Mouse (Mus musculus): ENCODE measurements around the gene Elk4. TPM values are rescaled to one million over a fixed set of nuclear protein-coding genes. Genes with fewer than 3 reads are reported as not detected.

Gene Elk4
- total RNA-seq (2021), result 10 to 100 TPM; 54.4 to 59.1 TPM
- long read RNA-seq, experiment 1, full-length matches to known transcripts, result 7 of 22 reads
- long read RNA-seq, experiment 1, partial matches to known transcripts, result 0 of 22 reads
- long read RNA-seq, experiment 1, other reads (novel, unspliced or antisense), result 15 of 22 reads
- long read RNA-seq, experiment 2, full-length matches to known transcripts, result 4 of 13 reads
- long read RNA-seq, experiment 2, partial matches to known transcripts, result 0 of 13 reads
- long read RNA-seq, experiment 2, other reads (novel, unspliced or antisense), result 9 of 13 reads

DNA sequence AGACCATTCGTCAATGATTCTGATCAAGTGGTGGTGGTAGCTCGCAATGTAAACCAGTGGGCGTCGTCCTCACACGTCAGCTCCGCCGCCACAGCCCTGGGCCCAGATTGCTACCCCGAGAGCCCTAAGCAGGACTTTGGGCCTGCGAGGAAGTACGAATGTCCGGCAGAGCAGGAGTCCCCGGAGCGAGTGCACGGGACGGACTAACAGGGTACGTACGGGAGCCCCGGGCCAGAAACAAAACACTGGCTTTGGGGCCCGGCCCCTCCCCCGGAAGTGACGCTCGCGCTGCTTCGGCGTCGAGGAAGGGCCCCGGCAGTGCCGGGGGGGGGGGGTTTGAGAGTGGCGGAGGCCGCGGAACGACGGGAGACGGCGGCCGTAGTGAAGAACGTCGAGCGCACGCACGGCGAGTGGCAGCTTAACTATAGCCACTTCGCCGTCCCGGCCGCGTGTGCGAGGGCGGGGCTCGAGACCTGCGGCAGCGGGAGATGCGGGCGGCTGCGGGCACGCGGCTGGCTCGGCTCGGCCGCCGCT lies at the start of gene Elk4:
Elk4 (plus strand) TSS at position 326 of the 534 bp plus-strand sequence.
- peak; percentile 83 to 91 for DNase-seq (ENCODE audit: low spot score in 2 of 2)

DNA sequence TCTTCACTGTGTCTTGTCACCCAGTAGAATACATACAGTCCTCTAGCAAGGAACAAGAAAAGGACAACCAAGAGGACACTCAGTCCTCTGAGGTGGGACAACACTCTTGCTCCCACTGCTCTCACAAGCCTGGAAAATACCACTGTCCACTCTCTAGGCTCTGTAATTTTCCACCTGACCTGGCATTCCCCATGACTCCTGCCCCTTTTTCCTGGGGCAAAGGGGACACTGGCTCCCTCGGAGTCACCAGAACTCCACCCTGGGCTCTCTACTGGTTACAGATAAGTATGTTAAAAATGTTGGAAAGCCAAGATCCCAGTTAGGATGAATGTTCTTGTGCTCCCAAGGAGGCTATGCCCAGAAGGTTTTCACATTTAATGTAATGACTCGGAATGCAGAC lies 46.4 kb upstream of the Elk4 start:
- no peak for DNase-seq (ENCODE audit: low spot score in 2 of 2)

DNA sequence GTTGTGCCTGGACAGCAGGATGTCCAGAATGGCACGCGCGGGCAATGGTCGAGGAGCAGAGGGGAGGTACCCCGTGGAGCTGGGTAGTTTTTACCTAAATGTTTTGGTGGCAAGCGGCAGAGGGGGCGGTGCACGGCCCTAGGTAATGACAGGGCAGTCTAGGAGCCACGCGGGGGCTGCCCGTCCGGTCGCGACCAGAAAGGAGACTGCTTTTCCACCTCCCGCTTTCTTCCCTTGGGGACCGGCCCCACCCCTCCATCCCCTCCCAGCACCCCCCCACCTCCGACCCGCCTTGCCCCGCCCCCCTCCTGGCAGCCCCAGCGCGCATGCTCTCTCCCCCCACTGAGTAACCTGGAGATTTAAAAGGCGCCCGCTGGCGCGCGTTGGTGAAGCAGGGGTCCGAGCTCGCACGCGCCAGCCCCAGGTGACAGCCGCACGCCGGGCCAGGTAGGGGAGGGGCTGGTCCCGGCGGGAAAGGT lies 44.8 kb upstream of the Elk4 start, which contains the start of gene Slc45a3:
Slc45a3 (plus strand) TSS at position 362 of the 479 bp plus-strand sequence.
- no peak for DNase-seq (ENCODE audit: low spot score in 2 of 2)

DNA sequence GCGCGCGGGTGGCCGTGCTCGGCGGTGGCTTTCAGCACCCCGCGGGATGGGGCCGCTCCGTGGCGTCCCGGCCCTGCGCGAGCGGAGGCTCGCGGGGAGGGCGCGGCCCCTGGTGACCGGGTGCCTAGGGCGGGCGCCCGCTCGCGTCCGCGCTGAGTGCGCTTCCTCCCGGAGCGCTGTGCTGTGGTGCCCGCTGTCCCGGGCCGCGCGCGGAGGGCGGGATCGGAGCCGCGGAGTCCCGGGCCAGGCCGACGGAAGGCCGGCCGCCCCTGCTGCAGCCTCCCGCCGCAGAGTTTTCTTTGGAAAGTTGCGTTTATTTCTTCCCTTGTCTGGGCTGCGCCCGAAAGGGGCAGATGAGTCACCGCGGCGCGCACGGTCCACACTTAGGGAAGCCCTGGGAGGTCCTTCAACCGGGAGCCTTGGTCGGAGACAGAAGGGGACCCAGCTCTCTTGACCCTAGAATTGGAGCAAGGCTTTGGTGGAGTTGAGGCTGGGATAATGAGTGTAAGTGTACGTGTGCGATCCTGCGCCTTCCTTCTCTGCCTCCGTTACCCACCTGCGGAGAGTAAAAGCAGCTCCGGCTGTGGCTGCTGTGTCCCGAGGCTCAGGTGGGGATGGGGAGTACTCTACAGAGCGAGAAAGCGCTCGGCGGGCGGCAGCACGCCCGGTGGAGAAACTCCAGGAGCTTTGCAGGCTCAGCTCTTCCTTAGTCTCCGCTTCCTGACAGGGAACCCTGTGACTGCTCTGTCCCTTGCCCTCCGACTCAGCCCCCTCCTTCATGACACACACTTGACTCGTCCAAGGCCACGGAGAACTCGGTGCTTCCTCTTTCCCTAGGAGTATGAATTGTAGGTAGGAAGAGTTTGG lies 44.1 kb upstream of the Elk4 start:
- DNase-seq (ENCODE audit: low spot score in 2 of 2), result no peak

DNA sequence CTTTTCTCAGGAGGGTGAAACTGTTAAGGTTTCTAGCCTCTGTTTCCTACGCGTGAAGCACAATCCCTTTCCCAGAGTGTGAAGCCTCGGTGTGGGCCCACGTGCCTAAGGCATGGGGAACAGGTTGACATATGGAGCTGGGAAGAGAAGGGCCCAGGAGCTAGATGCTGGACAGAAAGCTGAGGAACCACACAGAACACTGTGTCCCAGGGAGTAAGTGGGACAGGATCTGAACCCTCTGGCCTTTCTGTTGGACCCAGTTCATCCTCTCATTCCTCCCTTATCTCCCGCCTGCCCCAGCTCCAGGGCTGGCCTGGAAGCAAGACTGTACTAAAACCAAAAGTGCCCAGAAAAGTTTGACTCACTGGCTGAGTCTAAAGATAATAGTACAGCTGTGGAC lies 43.3 kb upstream of the Elk4 start:
- no peak for DNase-seq (ENCODE audit: low spot score in 2 of 2)

DNA sequence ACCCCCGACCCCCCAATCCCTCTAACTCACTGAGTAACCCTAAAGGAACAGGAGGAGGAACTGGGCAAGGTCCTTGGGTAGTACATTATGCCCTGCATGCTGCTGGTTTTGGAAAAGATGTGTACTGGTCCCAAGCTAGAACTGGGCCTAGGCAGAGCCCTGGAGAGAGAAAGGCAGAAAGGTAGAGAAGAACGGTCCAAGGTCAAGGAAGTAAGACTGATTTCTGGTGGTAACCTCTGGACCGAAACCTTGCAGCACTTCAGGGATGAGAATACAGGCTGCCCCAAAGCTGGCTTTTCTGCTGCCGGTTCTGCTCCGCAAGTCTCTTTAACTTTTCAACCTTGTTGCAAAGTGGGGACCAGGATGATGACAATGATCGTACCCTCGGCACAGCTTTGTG lies 42.8 kb upstream of the Elk4 start:
- DNase-seq (ENCODE audit: low spot score in 2 of 2), result no peak

DNA sequence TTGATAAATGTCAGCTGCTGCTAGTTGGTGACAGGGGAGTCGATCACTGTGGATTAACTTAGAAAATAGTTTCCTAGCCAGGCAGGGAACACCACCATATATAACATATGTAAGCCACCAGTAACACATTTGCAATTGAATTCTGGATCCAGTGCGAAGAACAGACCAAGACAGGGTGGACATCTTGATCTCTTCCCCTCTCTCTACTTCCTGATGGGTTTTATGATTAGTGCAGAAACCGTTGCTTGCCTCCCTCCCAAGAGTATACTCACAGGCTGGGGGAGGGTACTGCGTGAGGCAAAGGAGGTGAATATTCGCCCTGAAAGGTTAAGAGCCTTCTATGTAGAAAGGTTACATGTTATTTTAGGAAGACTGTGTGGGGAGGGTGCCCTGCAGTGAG lies 41.6 kb upstream of the Elk4 start:
- no peak for DNase-seq (ENCODE audit: low spot score in 2 of 2)

DNA sequence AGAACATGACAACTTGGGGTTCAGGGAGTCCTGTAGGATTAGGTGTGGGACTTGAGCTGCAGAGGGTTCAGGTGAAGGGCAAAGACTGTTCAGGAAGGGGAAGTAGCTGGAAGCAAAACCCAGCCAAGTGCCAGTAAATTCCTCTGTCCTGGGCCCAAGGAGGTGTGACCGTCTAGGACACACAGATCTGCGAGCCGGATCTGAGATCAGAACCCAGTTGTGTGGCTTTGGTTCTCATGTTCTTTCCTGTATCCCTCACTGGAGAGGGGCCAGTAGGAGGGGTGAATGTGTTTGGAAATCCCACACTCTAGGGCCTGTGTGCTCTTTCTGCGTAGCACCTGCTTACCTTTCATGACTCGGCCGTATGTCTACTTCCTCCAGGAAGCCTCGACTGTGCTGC lies 40.1 kb upstream of the Elk4 start:
- no peak for DNase-seq (ENCODE audit: low spot score in 2 of 2)

DNA sequence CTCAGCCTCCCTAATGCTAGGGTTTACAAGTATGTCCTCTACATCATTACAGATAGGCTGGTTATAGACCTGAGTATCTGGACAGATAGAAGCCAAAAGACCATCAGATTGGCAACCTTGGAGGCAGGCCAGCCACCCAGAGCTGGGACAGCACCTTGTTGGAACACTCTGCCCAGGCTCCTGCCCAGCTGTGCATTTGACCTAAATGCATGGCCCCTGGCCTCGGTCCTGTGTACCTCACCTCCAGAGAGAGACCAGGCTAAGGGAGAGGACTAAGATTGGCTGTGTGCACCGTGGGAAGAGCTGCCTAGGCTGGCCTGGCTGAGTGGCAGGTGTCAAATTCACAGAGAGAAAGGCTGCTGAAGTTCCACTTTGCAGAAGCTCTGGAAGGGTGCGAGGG lies 38.9 kb upstream of the Elk4 start:
- no peak for DNase-seq (ENCODE audit: low spot score in 2 of 2)

DNA sequence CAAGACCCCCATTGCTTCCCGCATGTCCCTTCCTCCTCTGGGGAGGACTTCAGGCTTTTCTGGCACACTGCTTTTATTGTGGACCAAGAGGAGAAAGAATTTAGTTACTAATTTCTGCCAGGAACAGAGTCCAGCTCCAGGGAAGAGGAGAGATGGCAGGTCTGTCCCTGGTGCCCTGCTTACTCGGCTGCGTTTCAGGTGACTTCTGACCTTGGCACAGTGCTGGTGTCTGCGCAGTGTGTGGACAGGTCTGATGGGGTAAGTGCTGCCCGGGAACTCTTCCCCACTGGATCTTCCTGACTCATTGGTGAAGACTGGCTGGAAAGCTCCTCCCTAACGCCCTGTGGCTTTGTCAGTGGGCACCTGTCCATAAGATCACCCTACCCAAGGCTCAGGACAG lies 38.4 kb upstream of the Elk4 start:
- no peak for DNase-seq (ENCODE audit: low spot score in 2 of 2)

DNA sequence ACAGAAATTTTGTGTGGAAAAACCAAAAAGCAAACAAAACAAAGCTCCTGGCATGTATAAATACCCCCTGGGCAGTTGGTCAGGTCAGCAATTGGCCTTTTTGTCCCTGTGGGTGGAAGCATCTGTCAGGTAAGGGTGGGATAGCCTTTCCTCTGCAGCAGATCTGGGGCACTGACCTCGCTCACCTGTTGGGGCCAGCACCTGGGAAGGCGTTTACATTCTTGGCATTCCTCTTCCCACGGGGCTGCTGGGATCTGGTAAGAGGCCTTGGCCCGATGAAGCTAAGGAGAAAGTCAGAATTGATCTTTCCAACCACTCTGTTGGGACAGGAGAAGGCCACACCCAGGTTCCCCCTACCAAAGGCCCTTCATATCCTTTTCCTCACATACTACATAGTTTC lies 37.6 kb upstream of the Elk4 start:
- no peak for DNase-seq (ENCODE audit: low spot score in 2 of 2)

DNA sequence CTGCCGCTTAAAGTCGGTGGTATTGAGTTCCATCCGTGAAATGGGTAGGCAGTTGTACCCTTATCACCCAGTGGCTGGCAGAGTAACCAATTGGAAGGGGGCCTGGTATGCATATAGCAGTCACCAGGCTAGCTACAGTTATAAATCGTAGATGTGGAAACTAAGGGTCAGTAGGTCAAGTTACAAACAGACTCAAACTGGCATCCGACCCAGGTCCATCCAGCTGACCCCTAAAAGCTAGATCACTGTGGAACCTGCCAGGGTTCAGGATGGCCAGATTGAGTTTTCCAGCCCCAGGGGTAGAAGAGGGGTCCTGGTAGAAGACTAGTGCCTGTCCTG lies 37.1 kb upstream of the Elk4 start:
- no peak for DNase-seq (ENCODE audit: low spot score in 2 of 2)

DNA sequence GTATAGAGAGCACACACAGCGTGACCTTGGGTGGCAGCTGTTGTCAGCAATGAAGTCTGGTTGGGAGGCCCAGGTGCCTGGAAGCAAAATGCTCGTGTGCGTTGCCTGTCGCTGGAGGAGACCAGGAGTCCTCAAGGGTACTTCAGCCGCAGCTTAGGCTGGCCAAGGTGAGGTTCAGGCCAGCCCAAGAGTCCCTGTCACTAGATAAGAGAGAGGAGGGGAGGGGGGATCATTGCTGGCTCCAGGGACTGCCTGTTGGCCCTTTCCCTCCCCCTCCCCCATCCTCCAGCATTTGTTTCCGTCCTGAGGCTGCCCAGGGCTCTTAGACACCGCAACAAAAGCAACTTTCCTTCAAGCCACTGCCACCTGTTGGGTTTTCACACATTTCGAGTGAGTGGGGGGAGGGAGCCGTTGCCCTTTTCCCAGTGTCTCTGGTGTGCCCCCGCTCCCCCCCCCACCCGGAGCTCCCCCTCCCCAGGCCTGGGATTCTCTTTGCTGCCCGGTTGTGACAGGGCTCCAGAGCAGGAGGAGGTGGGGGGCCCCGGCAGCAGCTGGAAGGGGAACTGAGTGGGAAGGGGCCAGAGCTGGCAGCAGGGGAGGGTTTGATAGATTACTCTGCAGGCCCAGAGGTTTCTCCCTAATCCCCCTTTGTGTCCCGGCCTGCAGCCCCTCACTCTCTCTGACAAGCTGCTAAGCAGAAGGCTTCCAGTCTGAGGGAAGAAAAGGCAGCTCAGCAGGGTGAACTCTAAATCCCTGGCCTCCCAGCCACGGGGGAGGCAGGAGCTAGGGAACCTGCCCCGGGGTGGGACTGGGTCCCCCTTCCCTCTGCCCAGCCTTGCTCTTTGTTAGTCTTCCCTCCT lies 36.5 kb upstream of the Elk4 start:
- DNase-seq (ENCODE audit: low spot score in 2 of 2), result no peak

DNA sequence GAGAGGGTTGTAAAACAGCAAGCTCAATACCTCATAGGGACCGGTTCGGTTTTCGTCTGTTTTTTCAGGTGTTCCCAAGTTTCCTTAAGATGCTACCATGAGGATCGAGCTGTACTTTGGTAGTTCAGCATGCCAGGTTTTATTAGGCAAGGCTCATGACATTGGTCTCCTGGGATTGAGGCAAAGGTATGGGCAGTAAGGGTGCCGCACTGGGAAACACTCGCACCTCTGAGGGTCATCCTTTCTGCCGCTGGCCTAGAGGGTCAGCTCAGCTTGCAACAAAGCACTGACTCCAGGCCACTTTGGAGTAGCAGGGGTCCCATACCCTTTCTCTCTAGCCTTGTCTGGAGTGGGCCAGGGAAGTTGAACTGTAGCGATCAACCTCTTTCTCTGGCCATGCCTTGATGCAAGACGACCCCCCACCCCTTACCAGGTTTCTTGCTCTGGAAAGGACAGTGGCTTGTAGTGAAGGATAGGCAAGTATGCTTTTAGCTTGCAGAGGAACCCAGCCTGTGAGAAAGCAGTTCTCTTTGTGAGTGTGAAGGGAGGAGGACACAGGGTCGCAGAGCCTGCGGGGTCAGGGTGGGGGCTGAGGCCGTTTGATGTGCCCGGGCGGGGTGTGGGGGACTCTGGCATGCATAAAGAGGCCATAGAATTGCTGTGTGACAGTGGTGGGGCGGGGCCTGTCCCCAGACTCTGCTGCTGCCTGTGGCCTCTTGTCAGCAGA lies 35.5 kb upstream of the Elk4 start:
- no peak for DNase-seq (ENCODE audit: low spot score in 2 of 2)

DNA sequence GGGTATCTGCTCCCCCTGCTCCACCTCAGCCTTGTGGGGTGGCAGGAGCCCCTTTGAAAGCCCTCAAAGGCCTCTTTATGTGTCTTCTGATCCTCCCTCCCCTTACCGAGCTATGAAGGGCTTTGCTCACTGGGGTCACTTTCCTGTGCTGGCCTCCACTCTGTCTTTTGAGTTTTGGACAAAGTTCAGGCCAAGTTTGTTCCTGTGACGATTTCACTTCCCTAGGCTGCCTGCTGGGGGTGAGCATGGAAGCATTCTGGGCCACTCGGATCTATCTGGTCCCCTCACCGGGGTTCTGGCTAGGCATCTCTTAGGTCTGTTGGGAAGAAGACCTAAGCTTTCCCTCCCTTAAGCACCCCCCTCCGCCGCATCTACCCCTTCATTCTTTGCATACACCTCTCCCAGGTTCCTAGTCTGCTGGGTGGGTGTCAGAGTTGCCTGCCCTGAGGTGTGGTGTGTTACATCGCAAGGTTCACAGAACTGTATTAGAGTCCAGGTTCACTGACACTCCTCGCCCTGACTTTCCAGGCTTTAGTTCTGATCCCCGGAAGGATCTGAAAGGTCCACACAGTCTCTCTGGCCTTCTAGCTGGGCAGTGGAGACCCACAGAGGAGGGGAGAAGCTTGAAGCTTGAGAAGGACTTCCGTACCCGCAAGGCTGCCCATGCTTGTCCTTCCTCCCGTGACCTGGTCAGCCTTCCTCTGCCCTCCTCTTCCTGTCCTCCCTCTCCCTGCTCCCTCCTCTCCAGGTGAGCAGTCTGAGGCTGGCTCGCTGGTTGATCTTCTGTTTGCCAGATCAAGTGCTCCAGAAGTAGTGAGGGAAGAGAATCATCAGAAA lies 34.7 kb upstream of the Elk4 start:
- DNase-seq (ENCODE audit: low spot score in 2 of 2), result no peak

DNA sequence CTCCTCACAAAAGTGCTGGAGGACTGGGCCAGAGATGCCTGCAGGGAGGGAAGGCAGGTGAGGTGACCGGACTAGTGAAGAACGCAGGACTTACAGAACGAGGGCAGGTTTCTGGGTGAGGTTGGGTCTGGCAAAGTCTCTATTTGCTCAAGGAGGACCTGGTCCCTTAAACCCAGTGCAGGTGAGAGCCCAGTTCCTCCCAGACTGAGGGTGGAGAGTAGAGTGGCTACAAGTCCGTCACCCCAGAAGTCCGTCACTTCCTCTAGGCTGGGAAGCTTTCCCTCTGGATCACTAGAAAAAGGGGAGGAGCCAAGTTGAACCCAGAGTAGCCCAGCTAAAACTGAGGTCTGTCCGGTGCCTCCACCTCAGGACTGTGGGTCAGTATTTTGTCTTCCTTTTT lies 33.4 kb upstream of the Elk4 start:
- DNase-seq (ENCODE audit: low spot score in 2 of 2), result no peak

DNA sequence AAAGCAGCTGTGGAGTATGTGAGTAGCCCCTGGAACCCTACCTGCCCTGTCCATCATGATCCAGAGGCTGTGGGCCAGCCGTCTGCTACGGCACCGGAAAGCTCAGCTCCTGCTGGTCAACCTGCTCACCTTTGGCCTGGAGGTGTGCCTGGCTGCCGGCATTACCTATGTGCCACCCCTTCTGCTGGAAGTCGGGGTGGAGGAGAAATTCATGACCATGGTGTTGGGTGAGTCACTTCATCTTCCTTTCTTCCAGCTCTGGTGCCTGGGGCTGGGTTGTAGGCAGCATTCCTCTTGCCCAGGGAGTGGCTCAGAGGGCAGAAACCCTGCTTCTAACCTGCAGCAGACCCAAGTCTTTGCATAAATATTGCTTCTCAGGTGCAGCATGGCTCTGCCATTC lies 30.5 kb upstream of the Elk4 start:
- no peak for DNase-seq (ENCODE audit: low spot score in 2 of 2)

DNA sequence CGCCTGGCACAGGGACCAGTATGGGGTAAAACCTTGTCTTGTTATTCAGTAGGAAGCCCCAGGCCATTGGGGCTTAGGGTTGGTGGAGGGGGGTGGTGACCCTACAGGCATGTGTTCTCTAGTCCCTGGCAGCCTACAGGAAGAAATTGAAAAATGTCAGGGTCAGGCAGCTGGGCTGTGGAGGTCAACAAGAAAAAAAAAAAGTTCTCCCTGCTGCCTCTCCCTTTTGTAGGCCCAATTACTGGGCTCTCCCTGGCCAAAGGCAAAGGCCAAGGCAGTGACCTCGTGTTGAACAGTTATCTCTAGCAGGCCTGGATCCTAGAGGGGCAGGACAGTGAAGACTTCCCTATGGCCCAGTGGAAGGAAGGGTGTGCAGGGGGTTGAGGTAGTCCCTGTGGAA lies 26.9 kb upstream of the Elk4 start:
- DNase-seq (ENCODE audit: low spot score in 2 of 2), result no peak

DNA sequence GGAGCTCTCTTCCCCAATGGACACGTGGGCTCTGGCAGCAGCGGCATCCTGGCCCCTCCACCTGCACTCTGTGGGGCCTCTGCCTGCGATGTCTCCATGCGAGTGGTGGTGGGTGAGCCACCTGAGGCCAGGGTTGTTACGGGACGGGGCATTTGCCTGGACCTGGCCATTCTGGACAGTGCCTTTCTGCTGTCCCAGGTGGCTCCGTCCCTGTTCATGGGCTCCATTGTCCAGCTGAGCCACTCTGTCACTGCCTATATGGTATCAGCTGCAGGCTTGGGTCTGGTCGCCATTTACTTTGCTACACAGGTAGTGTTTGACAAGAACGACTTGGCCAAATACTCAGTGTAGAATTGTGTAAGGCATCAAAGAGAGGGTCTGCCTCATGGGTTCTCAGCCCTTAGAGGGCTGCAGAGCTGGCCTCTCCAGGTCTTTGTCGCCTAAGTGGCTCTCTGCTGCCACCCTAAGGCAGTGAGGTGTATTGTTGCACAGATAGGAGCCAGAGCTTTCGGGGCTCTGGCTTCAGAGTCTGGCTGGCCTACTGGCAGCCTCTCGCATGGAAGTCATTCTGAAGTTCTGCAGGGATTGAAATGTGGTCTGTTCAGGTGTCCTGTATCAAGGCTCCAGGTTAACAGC lies 25.9 kb upstream of the Elk4 start:
- peak; percentile 75 to 81 for DNase-seq (ENCODE audit: low spot score in 2 of 2)

Data from left cerebral cortex, adult 18-20 months (tissue).